Mouse (Mus musculus) lung, postnatal 0 days (tissue): ENCODE measurements at regions not wholly inside any gene's neighbourhood (a gene's known extent, or its start where the extent isn't known, plus 50 kb on each side); places are given as distances from the start of the nearest gene placed in this dataset.

Experiments used
- CTCF ChIP-seq: IDR thresholded peaks from 2 replicates; pipeline ENCODE4 v1.5.1; 2016; ENCODE audit warnings: antibody characterized with exemption, mild to moderate bottlenecking
- EP300 ChIP-seq: IDR thresholded peaks from 2 replicates; pipeline ENCODE4 v1.6.1; 2016; ENCODE audit warnings: antibody characterized with exemption, mild to moderate bottlenecking, control low read depth

DNA sequence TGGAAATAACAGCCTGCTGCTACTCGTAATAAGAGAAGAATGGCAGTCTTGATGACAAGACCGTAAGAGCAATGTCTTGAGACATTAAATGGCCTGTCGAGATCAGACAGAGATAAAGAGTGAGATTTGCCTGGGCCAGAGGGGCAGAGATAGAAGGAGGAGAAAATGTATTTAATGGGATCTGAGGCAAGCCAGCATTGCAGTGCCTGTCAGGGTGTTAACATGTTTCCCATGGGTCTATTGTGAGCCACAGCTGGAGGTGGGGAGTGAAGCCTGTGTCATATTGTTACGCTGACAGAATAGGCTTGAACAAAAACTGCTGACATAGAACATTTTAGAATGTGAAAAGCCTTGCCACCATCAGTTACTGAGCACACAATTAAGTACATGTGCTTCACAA lies 1523.3 kb upstream of the Cdh8 start:
- TF ChIP-seq EP300 (no peak), CTCF (no peak)
